Mouse (Mus musculus): ENCODE results near the gene Tgfb3.

GRCm38 (mm10) chr12:86103391-86103790, 24.6 kb upstream of the Tgfb3 start:
- TF ChIP-seq POLR2A (IDR thresholded peaks at IDR 0.05; ENCODE audit: low read depth, low read length) (no peak), CTCF (IDR thresholded peaks at IDR 0.05; ENCODE audit: extremely low read depth, insufficient read length, insufficient replicate concordance, low read depth, low read length) (no peak)

Data from small intestine, adult 2 months (tissue).